Mouse (Mus musculus): Measurements from ENCODE around the gene Rpl38.

DNA sequence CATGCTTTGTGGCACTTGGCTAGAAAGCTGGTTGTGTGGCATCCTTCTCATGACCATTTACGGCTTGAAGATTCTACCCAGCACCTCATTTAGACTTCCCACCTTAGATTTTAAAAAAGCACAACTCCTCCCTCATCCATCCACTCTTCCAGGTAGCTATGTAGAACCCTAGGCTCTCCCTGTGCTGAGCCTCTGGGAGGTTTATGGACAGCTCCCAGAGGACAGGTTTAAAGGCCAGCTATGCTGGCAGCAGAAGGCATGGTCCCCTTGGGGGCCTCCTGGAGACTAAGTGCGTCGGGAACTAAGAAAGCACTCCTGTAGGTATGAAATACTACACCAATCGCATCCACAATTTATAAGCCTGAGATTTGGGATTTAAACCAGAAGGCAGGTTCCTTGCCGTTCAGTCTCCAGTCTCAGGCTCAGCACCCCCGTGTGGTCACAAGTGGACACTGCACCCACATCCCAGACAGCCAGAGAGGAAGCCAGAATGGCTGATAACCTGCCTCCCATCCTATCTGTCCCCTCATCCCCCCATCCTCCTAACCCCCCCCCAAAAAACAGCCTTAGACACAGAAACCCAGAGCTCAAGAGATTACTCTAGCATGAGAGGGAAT, 5.5 kb upstream of the Rpl38 start:
- peak; percentile 79 for TF ChIP-seq CTCF (IDR thresholded peaks at IDR 0.05)
- no peak for TF ChIP-seq EP300 (IDR thresholded peaks at IDR 0.05; ENCODE audit: insufficient read depth, low read depth, low read length)
- no peak for TF ChIP-seq POLR2A (IDR thresholded peaks at IDR 0.05; ENCODE audit: insufficient read depth, low read depth, low read length)
